Mouse (Mus musculus): ENCODE measurements around the gene Gucd1. TPM values are rescaled to one million over a fixed set of nuclear protein-coding genes. Genes with fewer than 3 reads are reported as not detected.
"Not testable (repeated sequence)": the region's sequence is repeated elsewhere in the genome, so short reads cannot be mapped to it uniquely, and the experiment has no call there.

Gucd1 gene
- total RNA-seq (2014; fragmentation: Nextera tagmentation) (13.9 and 18.9 TPM in 2 replicates), total RNA-seq (2017) (14.8 and 19.3 TPM in 2 replicates)

DNA sequence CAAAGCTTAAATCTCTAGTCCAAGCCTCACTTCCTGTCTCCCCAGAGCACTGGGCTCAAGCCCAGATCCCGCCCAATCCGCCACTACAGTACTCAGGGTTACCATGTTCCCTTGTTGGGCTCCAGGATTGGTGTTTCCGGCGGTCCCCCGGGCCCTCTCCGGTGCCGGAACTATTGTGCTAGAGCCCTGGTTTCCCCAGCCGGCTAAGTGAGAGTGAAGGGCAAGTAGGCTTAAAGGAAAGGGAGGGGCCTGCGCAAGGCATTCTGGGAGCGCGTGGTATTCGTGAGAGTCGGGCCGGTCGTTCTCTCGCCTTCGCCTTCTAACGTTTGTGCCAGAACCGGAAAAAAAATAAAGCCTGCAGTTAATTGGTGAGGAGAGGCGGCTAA lies at the start of gene Gucd1:
TSS of gene Gucd1 (minus strand) at position 215 of the 386 bp plus-strand sequence.
- ATAC-seq (replicated peaks; ENCODE audit: low FRiP score, low TSS enrichment, poor library complexity, severe bottlenecking): peak; percentile 64

DNA sequence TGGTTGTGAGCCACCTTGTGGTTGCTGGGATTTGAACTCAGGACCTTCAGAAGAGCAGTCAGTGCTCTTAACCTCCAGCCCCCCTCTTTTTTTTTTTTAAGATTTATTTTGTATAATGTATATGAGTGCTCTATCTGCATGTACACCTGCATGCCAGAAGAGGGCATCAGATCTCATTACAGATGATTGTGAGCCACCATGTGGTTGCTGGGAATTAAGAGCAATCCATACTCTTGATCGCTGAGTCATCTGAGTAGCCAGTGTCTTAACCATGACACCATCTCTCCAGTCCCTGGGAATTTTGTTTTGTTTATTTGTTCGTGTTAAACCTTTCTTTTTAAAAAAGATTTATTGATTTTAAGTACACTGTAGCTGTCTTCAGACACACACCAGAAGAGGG lies 49.0 kb upstream of the Gucd1 start:
- ATAC-seq (replicated peaks; ENCODE audit: low FRiP score, low TSS enrichment, poor library complexity, severe bottlenecking): not testable (repeated sequence)

DNA sequence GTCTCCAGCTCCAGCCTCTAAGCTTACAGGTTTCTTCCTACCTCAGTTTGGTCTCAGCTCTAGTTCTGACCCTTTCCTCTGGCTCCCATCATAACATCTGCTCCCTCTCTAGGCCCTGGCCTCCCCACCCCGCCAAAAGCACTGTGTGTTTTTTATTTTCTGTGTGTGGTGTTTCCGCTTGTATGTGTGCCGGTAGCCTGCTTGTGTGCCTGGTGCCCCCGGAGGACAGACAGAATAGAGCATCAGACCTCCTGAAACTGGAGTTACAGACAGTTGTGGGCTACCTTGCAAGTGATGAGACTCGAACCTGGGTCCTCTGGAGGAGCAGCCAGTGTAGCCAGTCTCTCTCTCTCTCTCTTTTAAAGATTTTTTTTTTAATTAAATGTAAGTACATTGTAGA lies 48.5 kb upstream of the Gucd1 start:
- ATAC-seq (replicated peaks; ENCODE audit: low FRiP score, low TSS enrichment, poor library complexity, severe bottlenecking): peak; percentile 29; the same call in 1 of the 2 replicates

DNA sequence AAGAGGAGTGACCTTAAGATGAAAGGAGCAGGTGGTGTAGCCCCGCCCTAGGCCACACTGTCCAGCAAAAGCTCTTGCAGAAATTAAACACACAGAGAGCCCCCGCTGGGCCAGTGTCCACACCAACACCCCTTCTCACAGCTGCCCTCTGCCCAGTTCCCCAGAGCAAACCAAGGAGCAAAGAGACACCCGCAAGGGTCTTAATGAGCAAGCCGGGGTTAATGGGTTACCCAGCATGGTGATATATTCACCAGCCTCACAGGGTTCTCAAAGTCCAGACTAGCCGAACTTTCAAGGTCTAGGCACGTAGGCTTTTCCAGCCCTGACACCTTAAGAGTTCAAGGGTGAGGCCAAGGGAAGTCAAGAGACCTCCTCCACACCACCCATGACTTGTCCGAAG lies 48.1 kb upstream of the Gucd1 start:
- ATAC-seq (replicated peaks; ENCODE audit: low FRiP score, low TSS enrichment, poor library complexity, severe bottlenecking): 0 out of 2 replicates have a peak, but pooled peaks have one; percentile 2

DNA sequence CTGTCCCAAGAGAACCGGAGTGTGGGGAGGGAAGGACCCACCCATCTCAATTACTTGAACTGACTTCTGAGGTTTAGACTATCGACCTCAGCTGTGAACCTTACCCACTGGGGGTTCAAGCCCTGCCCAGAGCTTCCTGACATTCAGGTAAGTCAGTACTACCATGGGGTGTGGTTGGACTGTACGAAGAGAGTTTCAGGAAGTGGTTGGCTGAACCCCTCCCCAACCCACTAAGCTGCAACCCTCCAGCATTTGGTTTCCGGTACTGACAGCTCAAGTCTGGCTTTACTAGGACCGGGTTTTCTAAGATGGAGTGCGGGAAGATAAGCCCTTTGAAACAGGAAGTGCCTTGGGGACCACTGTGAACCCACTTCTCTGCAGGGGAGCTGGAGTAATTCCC lies 47.7 kb upstream of the Gucd1 start:
- no peak; the same call in 1 of the 2 replicates for ATAC-seq (replicated peaks; ENCODE audit: low FRiP score, low TSS enrichment, poor library complexity, severe bottlenecking)

DNA sequence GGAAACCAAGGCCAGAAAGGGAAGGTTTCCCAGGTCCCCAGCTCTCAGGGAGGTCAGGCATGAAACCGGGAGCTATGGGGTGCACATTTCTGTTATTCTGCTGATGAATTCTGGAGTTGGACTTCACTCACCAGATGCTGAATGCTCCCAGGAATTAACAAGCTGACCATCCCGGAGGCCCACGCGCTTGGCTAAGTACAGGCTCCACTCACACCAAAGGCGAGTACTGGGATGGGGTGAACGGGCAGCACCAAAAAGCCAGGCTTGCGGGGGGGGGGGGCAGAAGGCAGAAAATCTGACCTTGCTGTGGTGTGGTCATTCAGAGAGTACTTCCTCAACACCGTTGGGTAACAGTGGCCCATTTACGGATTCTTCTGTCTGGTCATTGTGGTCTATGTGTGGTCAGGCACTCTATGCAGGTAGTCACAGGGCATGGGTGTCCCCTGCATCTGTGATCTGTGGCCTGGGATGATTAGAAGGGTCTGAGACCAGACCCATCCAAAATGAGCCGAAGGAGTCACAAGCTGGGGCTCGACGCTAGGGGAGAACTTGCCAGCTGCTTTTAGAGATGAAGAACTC lies 47.0 kb upstream of the Gucd1 start:
- no peak for ATAC-seq (replicated peaks; ENCODE audit: low FRiP score, low TSS enrichment, poor library complexity, severe bottlenecking)

DNA sequence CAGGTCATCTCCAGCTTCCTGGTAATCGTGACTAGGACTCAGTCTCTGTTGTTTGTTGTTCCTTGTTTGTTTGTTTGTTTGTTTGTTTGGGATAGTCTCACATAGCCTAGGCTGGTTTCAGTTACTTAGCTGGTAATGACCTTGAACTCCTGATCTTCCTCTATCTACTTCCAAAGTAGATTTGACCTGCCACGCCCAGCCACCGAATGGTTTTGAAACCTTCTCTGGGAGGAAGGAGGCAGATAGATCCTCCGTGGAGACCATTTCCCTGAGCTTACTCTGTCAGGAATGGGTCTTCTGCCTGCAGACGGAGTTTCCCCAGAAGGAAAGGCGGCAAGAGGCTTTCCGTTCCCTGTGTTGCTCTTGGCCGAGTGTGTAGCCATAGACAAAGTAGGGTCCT lies 44.8 kb upstream of the Gucd1 start:
- no peak for ATAC-seq (replicated peaks; ENCODE audit: low FRiP score, low TSS enrichment, poor library complexity, severe bottlenecking)

DNA sequence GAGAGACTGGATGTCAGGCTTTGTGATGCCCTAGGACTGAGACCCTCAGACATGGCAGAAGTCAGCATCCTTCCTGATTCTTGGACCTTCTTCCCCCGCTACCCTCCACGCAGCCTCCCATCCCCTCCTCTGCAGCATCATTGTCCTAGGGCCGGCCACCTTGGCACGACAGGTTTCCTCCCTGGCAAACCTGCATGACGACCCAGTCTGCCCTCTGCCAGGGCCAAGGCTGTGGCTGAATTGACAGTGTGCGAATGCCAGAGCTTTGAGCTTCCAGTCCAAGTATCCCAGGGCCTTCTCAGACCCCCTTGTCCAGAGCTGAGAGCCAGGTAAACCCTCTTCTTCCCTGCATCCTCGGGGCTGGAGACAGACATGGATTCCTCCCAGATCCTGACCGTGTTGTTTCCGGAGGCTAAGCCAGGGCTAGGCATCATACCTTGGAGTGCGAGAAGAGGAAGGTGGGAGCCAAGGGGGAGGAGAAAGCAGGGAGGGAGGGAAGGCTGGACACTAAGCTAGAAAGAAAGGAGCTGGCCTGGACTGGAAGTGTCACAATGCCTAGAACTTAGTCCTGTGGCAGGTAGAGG lies 43.4 kb upstream of the Gucd1 start, which contains the start of gene Ggt1:
TSS of gene Ggt1 (plus strand) at position 534 of the 584 bp plus-strand sequence.
- no peak for ATAC-seq (replicated peaks; ENCODE audit: low FRiP score, low TSS enrichment, poor library complexity, severe bottlenecking)

DNA sequence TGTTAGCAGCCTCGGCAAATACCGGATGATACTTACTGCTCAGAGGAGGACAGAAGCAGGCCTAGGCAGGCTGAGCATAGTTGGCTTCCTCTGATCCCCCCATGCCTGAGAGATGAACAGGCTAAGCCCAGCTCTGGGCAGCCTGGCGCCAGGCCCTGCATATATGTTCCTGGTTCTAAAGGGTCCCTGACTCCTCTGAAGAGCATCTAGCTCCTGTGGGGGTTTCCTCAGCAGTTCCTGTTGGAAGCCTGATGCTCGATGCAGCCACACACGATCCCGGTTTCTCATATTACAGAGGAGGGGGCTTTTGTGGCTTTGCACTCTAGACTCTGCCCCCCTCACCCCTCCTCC lies 42.8 kb upstream of the Gucd1 start:
- ATAC-seq (replicated peaks; ENCODE audit: low FRiP score, low TSS enrichment, poor library complexity, severe bottlenecking): no peak

DNA sequence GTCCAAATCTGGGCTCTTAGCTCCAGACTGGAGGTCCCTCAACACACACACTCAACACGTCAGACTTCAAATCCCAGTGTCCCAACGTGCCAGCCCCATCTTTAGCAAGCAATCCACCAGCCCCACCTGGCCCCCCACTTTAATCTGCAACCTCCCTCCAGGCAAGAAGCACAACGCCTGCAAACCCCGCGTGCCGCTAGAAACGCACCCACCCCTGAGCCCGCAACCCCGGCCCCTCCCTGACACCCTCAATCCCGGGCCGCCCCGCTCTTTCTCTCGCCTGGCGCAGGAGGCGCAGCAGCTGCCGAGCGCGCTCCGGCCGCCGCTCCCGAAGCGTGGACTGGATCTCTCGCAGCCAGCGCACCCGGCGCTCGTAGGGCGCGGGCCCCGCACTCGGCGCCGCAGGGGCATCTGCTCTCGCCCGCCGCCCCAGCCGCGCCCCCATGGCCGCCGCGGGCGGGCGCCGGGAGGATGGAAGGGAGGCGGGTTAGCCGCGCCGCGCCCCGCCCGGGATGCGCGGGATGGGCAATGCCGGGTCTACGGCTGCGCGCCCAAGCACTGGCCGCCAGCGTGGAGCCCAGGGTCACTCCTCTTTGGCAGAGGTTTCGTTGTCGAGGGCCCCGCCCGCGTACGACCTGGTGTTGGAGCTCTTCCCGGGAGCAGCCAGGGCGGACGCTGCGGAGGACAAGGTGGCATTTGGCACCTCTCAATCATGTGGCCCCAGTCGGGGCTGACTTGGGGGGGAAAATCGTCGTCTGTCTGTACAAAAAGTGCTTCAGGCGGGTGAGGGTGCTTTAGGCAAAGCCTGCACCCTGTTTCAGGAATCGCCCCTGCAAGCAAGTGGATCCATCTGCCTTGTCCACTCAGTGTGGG lies 42.1 kb upstream of the Gucd1 start, which contains the start of gene Lrrc75b:
TSS of gene Lrrc75b (minus strand) at position 655 of the 873 bp plus-strand sequence.
- no peak for ATAC-seq (replicated peaks; ENCODE audit: low FRiP score, low TSS enrichment, poor library complexity, severe bottlenecking)

DNA sequence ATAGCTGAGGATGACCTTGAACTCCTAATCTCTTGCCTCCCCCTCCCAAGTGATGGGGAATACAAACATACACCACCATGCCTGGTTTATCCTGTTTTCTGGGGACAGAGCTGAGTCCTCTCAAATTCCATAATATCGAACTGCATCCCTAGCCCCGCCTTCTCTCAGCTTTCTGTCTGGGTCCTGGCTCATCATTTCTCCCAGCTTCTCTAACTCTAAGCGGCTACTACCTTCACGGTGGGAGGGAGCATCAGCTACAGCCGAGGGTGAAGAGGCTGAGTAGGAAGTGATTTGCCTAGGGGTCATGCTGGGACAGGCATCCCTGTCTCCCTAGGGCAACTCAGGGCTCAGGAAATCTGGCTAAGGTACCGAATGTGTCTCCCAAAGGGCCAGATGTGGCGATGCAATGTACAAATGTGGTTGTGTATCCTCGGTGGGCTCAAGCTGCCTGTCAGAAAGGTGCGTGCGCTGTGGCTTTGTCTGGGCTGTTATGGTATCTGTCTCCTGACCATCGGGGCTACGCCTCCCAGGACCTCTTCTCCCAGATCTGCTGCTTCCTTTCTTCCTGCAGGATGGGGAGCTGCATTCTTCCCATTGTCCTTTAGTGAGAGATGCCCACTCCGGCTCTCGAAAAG lies 41.4 kb upstream of the Gucd1 start:
- no peak for ATAC-seq (replicated peaks; ENCODE audit: low FRiP score, low TSS enrichment, poor library complexity, severe bottlenecking)

DNA sequence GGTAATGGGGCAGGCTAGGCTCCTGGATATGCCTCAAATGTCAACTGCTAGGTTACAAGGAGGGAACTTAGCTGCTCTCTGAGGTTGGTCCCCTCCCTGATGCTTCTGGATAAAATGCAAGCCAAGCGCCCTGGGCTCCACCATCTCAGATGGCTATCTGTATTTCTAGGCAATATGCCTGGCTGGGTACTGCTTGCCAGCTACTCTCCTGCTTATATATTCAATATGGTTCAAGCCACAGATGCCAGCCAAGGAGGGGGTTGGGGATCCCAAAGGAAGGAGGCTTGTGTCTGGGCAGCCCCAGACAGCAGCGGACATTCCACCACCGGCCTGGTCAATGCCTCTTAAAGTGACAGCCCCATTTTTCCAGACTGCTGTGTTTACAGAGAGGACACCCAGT lies 40.7 kb upstream of the Gucd1 start:
- ATAC-seq (replicated peaks; ENCODE audit: low FRiP score, low TSS enrichment, poor library complexity, severe bottlenecking): peak; percentile 67

DNA sequence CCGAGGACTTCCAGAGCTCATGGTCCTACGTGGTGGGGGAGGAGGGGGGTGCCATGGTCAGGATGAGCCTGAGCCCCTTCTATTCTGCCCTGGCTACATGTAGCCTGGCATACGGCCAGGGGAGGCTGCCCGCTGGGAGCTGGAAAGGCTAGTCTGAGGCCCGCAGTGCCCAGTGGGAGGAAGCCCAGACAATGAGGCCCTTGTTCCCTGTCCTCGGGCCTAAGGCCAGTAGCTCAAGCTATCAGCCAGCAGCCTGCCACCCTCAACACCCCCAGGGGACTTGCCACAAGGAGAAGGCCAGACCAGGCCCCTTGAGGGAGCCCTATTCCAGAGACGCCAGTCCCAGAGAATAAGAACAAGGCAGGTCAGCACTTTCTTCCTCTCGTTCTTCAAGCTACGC lies 38.3 kb upstream of the Gucd1 start:
- ATAC-seq (replicated peaks; ENCODE audit: low FRiP score, low TSS enrichment, poor library complexity, severe bottlenecking): no peak

DNA sequence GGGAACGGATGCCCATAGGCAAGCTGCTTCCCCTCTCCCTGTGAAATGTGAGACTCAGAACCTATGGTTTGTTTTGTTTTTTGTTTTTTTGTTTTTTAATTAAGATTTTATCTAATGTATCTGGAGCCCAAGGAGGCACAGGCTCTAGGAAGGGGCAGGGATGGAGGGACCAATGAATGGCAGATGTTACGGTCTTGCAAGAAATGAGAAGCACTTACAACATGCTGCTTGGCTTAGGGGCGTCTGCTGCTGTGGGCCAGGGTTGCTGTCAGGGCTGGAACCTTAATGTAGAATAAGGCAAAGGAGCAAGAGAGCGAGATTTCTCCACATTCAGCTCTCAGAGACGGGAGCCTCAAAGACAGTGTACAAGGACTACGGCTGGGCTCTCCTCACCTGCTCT lies 37.8 kb upstream of the Gucd1 start:
- ATAC-seq (replicated peaks; ENCODE audit: low FRiP score, low TSS enrichment, poor library complexity, severe bottlenecking): no peak

DNA sequence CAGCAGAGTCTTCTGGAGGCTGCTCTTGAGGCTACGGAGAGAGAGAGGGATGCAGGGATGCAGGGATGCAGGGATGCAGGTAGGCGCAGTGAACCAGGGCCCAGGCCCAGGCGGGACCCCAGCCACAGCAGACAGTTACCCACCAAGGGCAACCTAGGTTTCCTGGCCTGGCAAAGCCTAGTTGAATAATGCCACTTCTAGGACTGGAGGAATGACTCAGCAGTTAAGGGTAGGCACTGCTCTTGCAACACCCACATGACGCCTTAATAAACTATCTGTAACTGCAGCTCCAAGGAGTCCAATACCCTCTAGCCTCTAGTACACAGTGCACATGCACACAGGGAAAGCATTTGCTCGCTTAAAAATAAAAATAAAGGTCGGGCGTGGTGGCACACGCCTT lies 36.3 kb upstream of the Gucd1 start:
- peak; percentile 51; the same call in 1 of the 2 replicates for ATAC-seq (replicated peaks; ENCODE audit: low FRiP score, low TSS enrichment, poor library complexity, severe bottlenecking)

DNA sequence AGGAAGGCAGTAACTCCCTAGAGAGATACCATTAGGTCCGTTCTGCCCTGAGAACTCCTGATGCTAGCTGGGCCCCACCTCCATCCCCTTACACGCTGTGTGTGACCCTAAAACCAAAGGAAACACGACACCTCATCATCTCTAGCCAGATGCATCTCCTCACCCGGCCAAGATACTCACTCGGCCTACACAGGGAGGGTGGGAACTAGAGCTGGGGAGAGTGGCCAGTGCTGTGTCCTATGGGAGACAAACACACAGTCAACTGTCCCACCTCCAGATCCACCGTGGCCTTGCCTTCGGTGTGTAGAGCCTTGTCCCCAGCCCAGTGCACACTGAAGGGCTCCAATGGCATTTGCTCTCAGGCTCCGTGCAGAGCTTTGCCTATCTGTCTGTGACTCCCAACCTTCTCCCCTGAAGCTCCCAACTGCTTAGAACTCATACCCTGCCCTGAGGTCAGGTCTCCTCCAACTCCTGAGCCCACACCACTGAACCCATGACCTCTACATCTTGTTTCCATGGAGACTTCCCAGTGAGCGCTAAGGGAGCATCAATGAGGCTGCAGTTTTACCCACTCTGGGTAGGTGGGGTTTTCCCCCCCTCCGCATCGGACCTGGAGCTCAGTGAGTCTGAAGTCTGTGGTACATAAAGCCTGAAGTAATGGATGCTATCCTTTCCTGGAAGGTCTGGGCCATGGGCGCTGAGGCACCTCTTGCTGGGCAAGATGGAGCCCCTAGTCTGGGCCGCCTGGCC lies 35.1 kb upstream of the Gucd1 start:
- ATAC-seq (replicated peaks; ENCODE audit: low FRiP score, low TSS enrichment, poor library complexity, severe bottlenecking): no peak

DNA sequence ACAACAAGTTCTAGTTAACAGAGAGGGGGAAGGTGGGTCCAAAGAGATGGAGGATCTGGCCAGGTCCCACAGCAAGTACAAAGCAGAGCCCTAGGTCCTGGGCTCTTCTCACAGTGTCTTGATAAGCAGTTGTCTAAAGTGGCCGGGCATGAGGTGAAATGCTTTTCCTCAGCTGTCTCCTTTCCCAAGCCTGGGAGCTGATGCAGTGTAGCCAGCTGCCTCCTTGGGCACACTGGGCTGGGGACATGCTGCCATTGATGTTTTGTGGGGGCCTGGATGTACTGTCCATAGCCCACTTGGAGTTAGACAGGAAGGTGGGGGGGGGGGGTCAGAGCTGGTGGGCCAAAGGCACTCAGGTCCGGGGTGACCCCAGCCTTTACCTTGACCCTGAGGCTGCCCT lies 34.3 kb upstream of the Gucd1 start:
- no peak for ATAC-seq (replicated peaks; ENCODE audit: low FRiP score, low TSS enrichment, poor library complexity, severe bottlenecking)

DNA sequence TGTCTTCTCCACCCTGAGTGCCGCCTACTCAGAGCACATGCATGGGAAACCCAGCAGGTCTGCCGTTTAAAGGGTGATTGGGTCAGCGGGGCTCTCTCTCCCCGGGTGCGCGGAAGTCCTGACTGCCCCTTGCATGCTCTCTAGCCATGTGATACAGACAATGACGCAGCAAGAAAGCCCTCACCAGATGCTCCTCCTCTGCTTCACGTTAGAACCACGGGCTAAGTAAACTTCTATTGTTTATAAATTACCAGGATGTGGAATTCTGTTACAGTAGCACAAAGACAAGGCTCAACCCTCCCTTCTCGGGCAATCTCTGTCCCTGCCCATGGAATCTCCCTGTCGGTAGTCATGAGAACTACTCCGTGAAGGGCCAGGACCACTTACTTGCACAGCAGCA lies 33.4 kb upstream of the Gucd1 start:
- ATAC-seq (replicated peaks; ENCODE audit: low FRiP score, low TSS enrichment, poor library complexity, severe bottlenecking): peak; percentile 58

DNA sequence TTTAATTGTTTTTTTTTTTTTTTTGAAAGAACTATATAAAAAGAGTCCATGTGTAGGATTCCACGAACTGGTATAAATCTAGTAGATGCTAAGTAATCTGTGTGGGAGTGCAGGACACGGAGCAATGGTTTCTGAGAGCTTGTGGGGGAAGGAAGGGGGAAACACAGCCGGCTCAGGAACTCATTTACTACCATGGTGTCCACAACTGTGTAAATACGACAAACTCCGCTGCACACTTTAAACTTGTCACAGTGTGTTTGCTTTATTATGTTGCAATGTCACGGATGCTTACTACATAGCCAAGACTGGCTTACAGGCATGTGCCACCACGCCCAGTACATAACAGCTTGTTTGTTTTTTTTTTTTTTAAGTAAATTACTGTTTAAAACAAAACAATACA lies 32.1 kb upstream of the Gucd1 start:
- no peak for ATAC-seq (replicated peaks; ENCODE audit: low FRiP score, low TSS enrichment, poor library complexity, severe bottlenecking)
